Mouse (Mus musculus) central nervous system, embryonic 18 days (tissue): ENCODE measurements around the gene Tmem185a. TPM values are rescaled to one million over a fixed set of nuclear protein-coding genes. Genes with fewer than 3 reads are reported as not detected.

Source experiments
- polyA plus RNA-seq: library from polyadenylated mRNA; depleted of rRNA; stranded (reverse); fragments of >200 nt; gene quantifications from 2 replicates; pipeline ENCODE4 v1.2.3, GENCODE M21; 2012; rRNA removed

Gene Tmem185a
- 42.2 and 43.0 TPM in 2 replicates for polyA plus RNA-seq

GRCm38 (mm10) chrX:70476792-70477776 lies at the start of gene Tmem185a:
Tmem185a (minus strand) TSS chrX:70477180.

Other genes with a start within 250 kb of the Tmem185a start
- gene Ids, start 112.1 kb downstream of the Tmem185a start, polyA plus RNA-seq = 143 and 144 TPM in 2 replicates
- gene 1110012L19Rik, start 91.3 kb downstream of the Tmem185a start, polyA plus RNA-seq = 31.8 and 32.0 TPM in 2 replicates